12 mouse cellular contexts compared by ENCODE assay signal in genomic region chr13:103703833-103704232, GRCm38 (mm10).
DNase-seq lines count a peak whose midpoint lies in the region; ATAC-seq lines count a peak whose summit lies in the region.
"Had no signal": no experiment of that assay in that cellular context is flagged by ENCODE, and none has a peak within 500 bp of the region (broad histone marks: within the 10 kb centered on the region; RNA-seq: fewer than 3 reads in every experiment).

No protein-coding gene starts in this region.

- no peaks in the 10 kb centered on the region for H3K4me1 ChIP-seq in lung, embryonic 16.5 days (replicated peaks; ENCODE audit: control insufficient read depth, insufficient read depth, low read length)
- H3K4me1 ChIP-seq in limb, embryonic 13.5 days = peaks cover 13% of the 10 kb centered on the region; the same call in 1 of the 2 replicates
- 0 out of 2 replicates have a peak, but pooled peaks cover 3% of the 10 kb centered on the region for H3K4me1 ChIP-seq in hindbrain, embryonic 13.5 days (replicated peaks)
- H3K4me1 ChIP-seq: liver, embryonic 12.5 days; neural tube, embryonic 12.5 days had no signal

- no peaks in the 10 kb centered on the region for H3K9me3 ChIP-seq in lung, embryonic 16.5 days (ENCODE audit: control insufficient read depth, low read length)
- H3K9me3 ChIP-seq in limb, embryonic 13.5 days = no peaks in the 10 kb centered on the region
- H3K9me3 ChIP-seq in hindbrain, embryonic 13.5 days = no peaks in the 10 kb centered on the region
- H3K9me3 ChIP-seq: forebrain, embryonic 10.5 days; liver, embryonic 12.5 days; megakaryocyte, embryonic 14.5 days; neural tube, embryonic 12.5 days had no signal

- H3K4me3 ChIP-seq in lung, embryonic 16.5 days (ENCODE audit: low read length) = no peak overlapping the region
- no peak overlapping the region for H3K4me3 ChIP-seq in limb, embryonic 13.5 days
- no peak overlapping the region for H3K4me3 ChIP-seq in hindbrain, embryonic 13.5 days
- H3K4me3 ChIP-seq: forebrain, embryonic 10.5 days; liver, embryonic 12.5 days; megakaryocyte, embryonic 14.5 days; neural tube, embryonic 12.5 days had no signal

- 0 out of 2 replicates have a peak, but pooled peaks have one; percentile 52 for ATAC-seq in lung, embryonic 16.5 days (ENCODE audit: low read depth)
- ATAC-seq in limb, embryonic 13.5 days (ENCODE audit: low FRiP score, low read depth) = peak; percentile 74
- no peak for ATAC-seq in hindbrain, embryonic 13.5 days (ENCODE audit: low FRiP score)

- WGBS in lung, embryonic 16.5 days = 50% methylated on average over 6 of the region's 6 CpGs
- WGBS in limb, embryonic 13.5 days = 36% methylated on average over 6 of the region's 6 CpGs
- WGBS in hindbrain, embryonic 13.5 days = 77% methylated on average over 6 of the region's 6 CpGs

- H3K36me3 ChIP-seq in lung, embryonic 16.5 days (ENCODE audit: control insufficient read depth, insufficient read depth, low read length) = no peaks in the 10 kb centered on the region
- no peaks in the 10 kb centered on the region for H3K36me3 ChIP-seq in limb, embryonic 13.5 days
- H3K36me3 ChIP-seq in hindbrain, embryonic 13.5 days = no peaks in the 10 kb centered on the region
- H3K36me3 ChIP-seq: forebrain, embryonic 10.5 days; liver, embryonic 12.5 days; neural tube, embryonic 12.5 days had no signal

- no peaks in the 10 kb centered on the region for H3K27me3 ChIP-seq in lung, embryonic 16.5 days (ENCODE audit: control insufficient read depth, insufficient read depth, low read depth, low read length)
- H3K27me3 ChIP-seq in limb, embryonic 13.5 days = no peaks in the 10 kb centered on the region
- H3K27me3 ChIP-seq in hindbrain, embryonic 13.5 days = no peaks in the 10 kb centered on the region
- H3K27me3 ChIP-seq: liver, embryonic 12.5 days; neural tube, embryonic 12.5 days had no signal

- H3K27ac ChIP-seq in lung, embryonic 16.5 days (ENCODE audit: low read length) = no peak overlapping the region
- peak overlapping the region; percentile 22; the same call in 1 of the 2 replicates for H3K27ac ChIP-seq in limb, embryonic 13.5 days
- no peak overlapping the region for H3K27ac ChIP-seq in hindbrain, embryonic 13.5 days
- H3K27ac ChIP-seq: forebrain, embryonic 10.5 days; liver, embryonic 12.5 days; neural tube, embryonic 12.5 days had no signal

- peak; percentile 34 for DNase-seq in gastrocnemius, adult 18-20 months (ENCODE audit: low spot score)
- DNase-seq in gastrocnemius, adult 8-10 months (ENCODE audit: low spot score in 2 of 2) = no peak
- DNase-seq in lung, postnatal 10 days = no peak
- DNase-seq in Muller cell, postnatal 12 days (ENCODE audit: inconsistent ontology term) = peak; percentile 13
- no peak for DNase-seq in thymus, postnatal 0 days (ENCODE audit: low spot score)

- H3K4me2 ChIP-seq in lung, embryonic 16.5 days (ENCODE audit: low read depth, low read length) = no peak overlapping the region
- H3K4me2 ChIP-seq in limb, embryonic 13.5 days (replicated peaks) = peak overlapping the region; percentile 33
- H3K4me2 ChIP-seq in hindbrain, embryonic 13.5 days = no peak overlapping the region
- H3K4me2 ChIP-seq: liver, embryonic 12.5 days; neural tube, embryonic 12.5 days had no signal

- no peak overlapping the region for H3K9ac ChIP-seq in lung, embryonic 16.5 days (ENCODE audit: low read length)
- H3K9ac ChIP-seq in limb, embryonic 13.5 days = no peak overlapping the region
- no peak overlapping the region for H3K9ac ChIP-seq in hindbrain, embryonic 13.5 days
- H3K9ac ChIP-seq: liver, embryonic 12.5 days; neural tube, embryonic 12.5 days had no signal

Comparison
In these comparisons a context has a peak if more than half of its experiments do, and no peak if none do; other contexts are left out.
1. DNase-seq: peak in gastrocnemius, adult 18-20 months (single experiment) and Muller cell, postnatal 12 days (single experiment); none in gastrocnemius, adult 8-10 months (0 of 2), lung, postnatal 10 days (single experiment) and thymus, postnatal 0 days (single experiment).